Mouse (Mus musculus): ENCODE data around the gene Srek1.

Gene Srek1

DNA sequence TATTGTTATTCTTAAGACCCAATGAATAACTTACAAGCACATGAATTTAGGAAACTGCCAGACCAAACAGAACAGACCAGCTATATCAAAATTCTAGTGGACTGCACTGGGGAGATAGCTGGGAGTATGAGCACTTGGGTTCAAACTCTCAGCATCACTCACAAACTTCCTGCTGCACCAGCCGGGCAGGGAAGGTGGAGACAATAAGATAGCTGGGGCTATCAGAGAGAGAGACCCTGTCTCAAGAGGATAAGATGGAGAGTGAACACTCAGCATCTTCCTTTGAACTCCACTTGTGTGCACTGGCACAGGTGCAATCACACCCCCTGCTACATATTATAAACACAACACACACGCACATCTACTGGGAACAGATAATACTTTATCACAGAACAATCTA is 47.5 kb downstream of the Srek1 start:
- ATAC-seq (ENCODE audit: low TSS enrichment), result no peak

DNA sequence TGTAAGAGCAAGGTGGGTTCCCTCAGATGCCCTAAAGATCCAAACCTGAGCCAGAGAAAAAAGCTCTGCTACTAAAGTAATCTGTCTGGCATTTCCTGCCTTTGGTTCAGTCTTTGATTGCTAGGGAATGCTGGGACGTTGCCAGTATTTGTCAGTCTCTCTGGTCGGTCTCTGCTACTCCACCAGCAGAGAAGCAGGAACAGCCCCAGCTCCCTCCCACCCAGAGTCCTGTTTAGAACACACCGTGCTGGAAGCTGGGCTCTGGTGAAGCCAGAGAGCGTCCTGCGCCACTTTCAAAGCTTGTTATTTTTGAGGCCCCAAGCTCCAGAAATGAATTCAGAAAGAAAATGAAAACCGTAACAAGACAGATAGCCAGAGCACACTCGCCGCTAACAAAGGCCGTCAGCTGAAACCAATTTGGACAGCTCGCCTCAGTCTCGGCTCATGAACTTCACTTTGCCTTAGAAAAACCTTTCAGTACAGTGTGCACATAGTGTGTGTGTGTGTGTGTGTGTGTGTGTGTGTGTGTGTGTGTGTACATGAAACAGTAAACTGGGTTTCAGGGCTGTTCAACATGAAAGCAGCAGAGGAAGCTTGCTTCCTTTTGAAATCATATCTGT is 62.9 kb downstream of the Srek1 start:
- peak; percentile 100 for ATAC-seq (ENCODE audit: low TSS enrichment)

DNA sequence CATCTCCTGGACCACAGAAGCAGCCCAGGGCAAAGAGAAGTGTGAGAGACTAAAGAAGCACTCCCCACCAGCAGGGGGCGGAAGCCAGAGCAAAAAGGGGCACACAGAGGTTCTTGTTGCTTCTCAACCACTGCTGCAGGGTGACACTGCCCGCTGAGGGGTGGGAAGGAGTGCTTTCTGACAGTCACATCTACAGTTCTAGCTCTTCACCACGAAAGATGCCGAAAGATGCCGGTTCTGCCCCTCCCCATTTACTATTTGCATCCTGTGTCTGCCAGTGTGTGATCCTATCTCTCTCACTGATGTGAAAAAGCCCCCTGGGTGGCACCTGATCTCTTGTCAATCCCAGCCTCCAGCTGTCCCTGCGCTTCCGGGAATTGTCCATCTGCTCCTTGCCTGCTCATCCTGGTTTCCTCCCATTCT is 64.0 kb downstream of the Srek1 start:
- ATAC-seq (ENCODE audit: low TSS enrichment), result no peak

DNA sequence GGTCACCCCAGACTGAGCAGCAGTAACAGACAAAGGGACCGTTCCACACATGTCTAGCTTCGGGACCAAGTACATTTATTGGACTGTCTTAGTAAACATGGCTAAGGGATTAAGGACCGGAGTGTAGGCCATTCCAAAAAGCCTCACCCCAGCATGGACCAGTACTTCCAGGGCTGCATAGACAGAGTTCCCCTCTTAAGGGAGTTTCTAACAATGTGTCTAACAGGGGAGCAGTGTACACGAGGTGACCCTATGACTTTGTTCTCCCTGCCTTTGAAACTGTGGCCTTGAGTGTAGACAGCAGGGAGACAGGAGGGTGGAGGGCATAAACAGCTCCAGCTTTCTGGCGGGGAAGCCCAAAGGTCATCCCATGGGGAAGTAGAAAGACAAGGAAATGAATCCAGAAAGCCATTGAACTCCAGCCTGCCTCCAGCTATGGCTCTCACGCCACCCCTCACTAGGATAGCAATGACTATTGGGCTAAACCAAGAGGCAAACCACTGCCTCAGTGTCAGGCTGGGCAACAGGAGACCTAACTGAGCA is 68.9 kb downstream of the Srek1 start:
- no peak for ATAC-seq (ENCODE audit: low TSS enrichment)

DNA sequence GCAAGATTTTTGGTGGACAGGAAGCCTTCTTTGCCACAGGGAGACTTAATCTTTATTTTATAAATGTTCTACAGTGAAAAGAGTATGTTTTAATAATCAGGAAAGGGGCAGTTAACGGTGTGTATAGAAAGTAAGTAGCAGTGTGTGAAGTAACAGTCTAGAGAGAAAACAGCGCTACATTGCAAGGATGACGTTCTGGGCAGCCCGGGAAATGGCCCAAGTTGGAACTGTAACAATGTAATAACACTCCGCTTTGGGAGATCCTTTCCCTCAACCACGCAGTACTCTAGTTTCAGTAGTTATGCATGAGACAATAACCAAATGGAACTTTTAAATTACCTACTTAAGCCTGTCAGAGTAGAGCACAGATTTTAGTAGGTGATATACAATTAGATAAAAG is 70.6 kb downstream of the Srek1 start:
- ATAC-seq (ENCODE audit: low TSS enrichment), result peak; percentile 89

DNA sequence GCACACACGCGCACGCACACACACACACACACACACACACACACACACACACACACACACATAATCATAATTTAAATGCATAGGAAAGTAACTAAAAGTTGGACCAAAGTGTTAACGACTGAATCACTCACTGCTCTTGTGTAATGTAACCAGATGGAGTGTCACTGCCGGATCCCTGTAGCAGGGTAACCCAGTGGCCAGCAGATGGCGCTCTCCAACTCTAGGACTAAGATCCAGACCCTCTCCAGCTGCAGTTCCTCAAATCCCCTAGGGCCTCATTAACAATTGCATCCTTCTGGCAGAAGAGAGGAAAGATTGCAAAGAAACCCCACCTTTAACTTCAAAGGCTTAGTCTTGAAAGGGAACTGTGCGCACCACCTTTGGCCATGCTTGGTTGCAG is 71.0 kb downstream of the Srek1 start:
- peak; percentile 95 for ATAC-seq (ENCODE audit: low TSS enrichment)

DNA sequence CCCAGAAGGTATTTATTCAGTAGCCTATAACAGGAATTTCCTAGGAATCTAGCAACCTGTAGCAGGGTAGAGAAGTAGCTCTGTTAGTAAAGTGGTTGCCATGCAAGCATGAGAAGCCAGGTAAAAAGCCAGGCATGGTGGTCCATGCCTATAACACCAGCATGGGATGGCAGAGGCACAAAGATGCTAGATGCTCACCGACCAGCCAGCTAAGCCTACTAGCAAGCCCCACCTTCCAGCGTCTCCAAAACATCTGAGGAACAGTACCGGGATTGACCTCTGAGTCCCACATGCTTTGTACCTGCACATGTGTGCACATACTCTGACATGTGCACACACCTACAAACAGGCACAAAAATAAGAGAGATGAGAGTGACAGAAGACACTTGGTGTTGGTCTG is 72.1 kb downstream of the Srek1 start:
- no peak for ATAC-seq (ENCODE audit: low TSS enrichment)

DNA sequence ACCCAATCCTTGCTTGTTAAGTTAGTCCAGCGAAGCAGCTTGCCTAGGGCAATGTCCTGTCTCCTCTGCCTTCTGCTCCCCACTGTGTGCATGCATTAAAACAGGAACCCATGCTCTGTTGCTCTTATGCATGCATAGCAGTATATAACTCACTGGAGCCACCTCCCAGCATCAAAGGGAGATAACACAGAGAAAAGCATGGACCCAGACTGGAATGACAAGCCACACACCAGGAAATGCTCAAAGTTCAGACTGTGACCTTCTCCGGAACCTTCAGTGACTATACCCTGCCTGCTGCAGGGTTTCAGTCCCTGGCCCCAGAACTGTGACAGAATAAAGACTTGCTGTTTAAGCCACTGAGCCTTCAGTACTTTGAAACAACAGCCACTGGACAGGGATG is 73.7 kb downstream of the Srek1 start:
- no peak for ATAC-seq (ENCODE audit: low TSS enrichment)

DNA sequence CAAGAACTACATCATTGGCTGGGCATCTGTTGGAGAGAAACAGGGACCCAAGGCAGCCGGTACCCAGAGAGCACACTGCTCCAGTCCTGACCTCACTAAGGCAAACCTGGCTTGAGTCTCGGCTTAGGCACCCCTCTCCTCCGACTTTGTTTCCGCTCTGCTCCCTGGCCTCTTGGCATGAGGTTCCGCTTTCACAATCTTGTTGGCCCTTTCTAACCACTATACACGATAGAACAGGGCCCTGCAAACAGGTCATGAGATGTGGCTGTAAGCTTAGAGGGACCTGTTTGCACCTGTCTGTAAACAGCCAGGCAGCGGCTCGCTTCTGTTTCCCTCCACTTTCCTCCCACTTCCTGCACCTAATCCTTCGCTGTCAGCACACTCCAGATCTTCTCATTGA is 76.4 kb downstream of the Srek1 start:
- ATAC-seq (ENCODE audit: low TSS enrichment), result 0 out of 2 replicates have a peak, but pooled peaks have one; percentile 47

DNA sequence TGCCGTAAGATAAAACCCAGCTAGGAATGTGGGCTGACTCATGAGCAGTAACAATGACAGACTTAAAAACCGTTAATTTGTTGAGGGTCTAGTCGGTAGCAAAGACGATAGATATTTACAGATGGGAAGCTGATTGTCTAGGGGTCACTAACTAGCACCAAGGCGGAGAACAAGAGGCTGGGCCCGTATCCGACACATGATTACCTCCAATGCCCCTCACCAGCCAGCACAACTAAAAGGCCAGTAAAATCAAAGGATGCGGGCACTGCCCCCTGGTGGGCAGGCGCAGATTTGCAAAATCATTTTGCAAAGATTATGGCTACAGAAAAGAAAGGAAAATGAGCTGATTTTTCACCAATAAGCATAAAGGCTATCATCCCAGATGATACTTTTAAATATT is 78.2 kb downstream of the Srek1 start:
- peak; percentile 38; the same call in 1 of the 2 replicates for ATAC-seq (ENCODE audit: low TSS enrichment)

DNA sequence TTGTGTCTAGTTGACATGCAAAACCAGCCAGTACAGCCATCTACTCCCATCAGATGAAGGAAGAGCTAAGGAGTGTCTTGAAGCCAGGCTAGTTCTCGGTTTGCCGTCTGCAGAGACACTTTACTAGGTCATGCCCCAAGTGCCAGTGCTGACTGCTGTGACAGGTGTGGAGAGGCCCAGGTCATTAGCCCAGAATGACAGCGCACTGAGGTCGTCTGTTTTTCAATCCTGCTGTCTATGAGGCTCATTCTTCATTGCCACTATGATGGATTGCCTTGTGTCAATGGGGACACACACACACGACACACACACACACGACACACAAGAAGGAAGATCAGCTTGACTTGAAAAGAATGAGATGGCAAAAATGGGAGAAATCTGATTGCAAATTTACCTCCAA is 79.0 kb downstream of the Srek1 start:
- no peak for ATAC-seq (ENCODE audit: low TSS enrichment)

All from frontal cortex, adult (tissue).